Mouse (Mus musculus): ENCODE data around the gene 1700020D05Rik. TPM values are rescaled to one million over a fixed set of nuclear protein-coding genes. Genes with fewer than 3 reads are reported as not detected.

1700020D05Rik gene
- not detected in 2 replicates for polyA plus RNA-seq (2016; fragmentation: Nextera tagmentation; extraction: Ambion mirVana)

GRCm38 (mm10) chr19:5503687-5504086, at the start of gene 1700020D05Rik:
1700020D05Rik (minus strand) TSS chr19:5503787.
- no peak within 1 kb of the TSS for H3K27ac ChIP-seq
- WGBS: 44% methylated on average over 17 of the region's 17 CpGs
- peaks cover 3% of the 10 kb centered on the region; the same call in 1 of the 2 replicates for H3K4me1 ChIP-seq
- H3K36me3 ChIP-seq: peaks cover under 1% of the 10 kb centered on the region; the same call in 1 of the 2 replicates
- H3K27me3 ChIP-seq (ENCODE audit: low read depth, poor library complexity, severe bottlenecking): no peaks in the 10 kb centered on the region
- H3K9me3 ChIP-seq (replicated peaks): no peaks in the 10 kb centered on the region
- DNase-seq (ENCODE audit: low spot score): no peak
- no peak within 1 kb of the TSS for H3K4me3 ChIP-seq

- no peaks in the 10 kb centered on the region for H3K9me3 ChIP-seq (replicated peaks)
- 77% methylated on average over 4 of the region's 4 CpGs for WGBS
- H3K27me3 ChIP-seq (ENCODE audit: low read depth, poor library complexity, severe bottlenecking): peaks cover 8% of the 10 kb centered on the region; the same call in 1 of the 2 replicates
- no peaks in the 10 kb centered on the region for H3K36me3 ChIP-seq
- H3K27ac ChIP-seq: no peak overlapping the region
- peaks cover 6% of the 10 kb centered on the region; the same call in 1 of the 2 replicates for H3K4me1 ChIP-seq
- no peak overlapping the region for H3K4me3 ChIP-seq
- DNase-seq (ENCODE audit: low spot score): no peak
Measured at GRCm38 (mm10) chr19:5547471-5548056, 44.0 kb upstream of the 1700020D05Rik start.

- H3K27me3 ChIP-seq (ENCODE audit: low read depth, poor library complexity, severe bottlenecking): 0 out of 2 replicates have a peak, but pooled peaks cover 10% of the 10 kb centered on the region
- no peak for DNase-seq (ENCODE audit: low spot score)
- no peak overlapping the region for H3K4me3 ChIP-seq
- H3K36me3 ChIP-seq: no peaks in the 10 kb centered on the region
- no peak overlapping the region for H3K27ac ChIP-seq
- H3K4me1 ChIP-seq: peaks cover 6% of the 10 kb centered on the region; the same call in 1 of the 2 replicates
- no peaks in the 10 kb centered on the region for H3K9me3 ChIP-seq (replicated peaks)
- WGBS: 53% methylated on average over 11 of the region's 11 CpGs
Measured at GRCm38 (mm10) chr19:5544031-5544430, 40.4 kb upstream of the 1700020D05Rik start.

GRCm38 (mm10) chr19:5543362-5543761, 39.8 kb upstream of the 1700020D05Rik start:
- no peak for DNase-seq (ENCODE audit: low spot score)
- no peak overlapping the region for H3K4me3 ChIP-seq
- H3K9me3 ChIP-seq (replicated peaks): no peaks in the 10 kb centered on the region
- H3K27me3 ChIP-seq (ENCODE audit: low read depth, poor library complexity, severe bottlenecking): 0 out of 2 replicates have a peak, but pooled peaks cover 10% of the 10 kb centered on the region
- peaks cover 6% of the 10 kb centered on the region; the same call in 1 of the 2 replicates for H3K4me1 ChIP-seq
- no peaks in the 10 kb centered on the region for H3K36me3 ChIP-seq
- H3K27ac ChIP-seq: no peak overlapping the region
- WGBS: 88% methylated on average over 9 of the region's 9 CpGs

GRCm38 (mm10) chr19:5538786-5539185, 35.2 kb upstream of the 1700020D05Rik start:
- H3K27me3 ChIP-seq (ENCODE audit: low read depth, poor library complexity, severe bottlenecking): 0 out of 2 replicates have a peak, but pooled peaks cover 10% of the 10 kb centered on the region
- H3K4me1 ChIP-seq: no peaks in the 10 kb centered on the region
- WGBS: 78% methylated on average over 8 of the region's 8 CpGs
- H3K36me3 ChIP-seq: no peaks in the 10 kb centered on the region
- DNase-seq (ENCODE audit: low spot score): no peak
- no peak overlapping the region for H3K4me3 ChIP-seq
- H3K9me3 ChIP-seq (replicated peaks): no peaks in the 10 kb centered on the region
- H3K27ac ChIP-seq: no peak overlapping the region

GRCm38 (mm10) chr19:5532520-5532919, 28.9 kb upstream of the 1700020D05Rik start:
- DNase-seq (ENCODE audit: low spot score): no peak

GRCm38 (mm10) chr19:5530138-5530524, 26.5 kb upstream of the 1700020D05Rik start:
- 80% methylated on average over 7 of the region's 7 CpGs for WGBS
- H3K4me1 ChIP-seq: peaks cover 11% of the 10 kb centered on the region
- peaks cover 9% of the 10 kb centered on the region for H3K27me3 ChIP-seq (ENCODE audit: low read depth, poor library complexity, severe bottlenecking)
- H3K36me3 ChIP-seq: no peaks in the 10 kb centered on the region
- no peaks in the 10 kb centered on the region for H3K9me3 ChIP-seq (replicated peaks)
- no peak for DNase-seq (ENCODE audit: low spot score)
- H3K27ac ChIP-seq: no peak overlapping the region
- no peak overlapping the region for H3K4me3 ChIP-seq

More at GRCm38 (mm10) chr19:5532520-5532919, 28.9 kb upstream of the 1700020D05Rik start:
- peaks cover 11% of the 10 kb centered on the region for H3K4me1 ChIP-seq
- no peak overlapping the region for H3K4me3 ChIP-seq
- no peak overlapping the region for H3K27ac ChIP-seq
- H3K9me3 ChIP-seq (replicated peaks): no peaks in the 10 kb centered on the region
- 71% methylated on average over 8 of the region's 8 CpGs for WGBS
- peaks cover 9% of the 10 kb centered on the region for H3K27me3 ChIP-seq (ENCODE audit: low read depth, poor library complexity, severe bottlenecking)
- H3K36me3 ChIP-seq: no peaks in the 10 kb centered on the region

GRCm38 (mm10) chr19:5529325-5530137, 25.9 kb upstream of the 1700020D05Rik start:
- Histone ChIP-seq H3K4me1 (peaks cover 11% of the 10 kb centered on the region), H3K36me3 (no peaks in the 10 kb centered on the region), H3K9me3 (replicated peaks) (no peaks in the 10 kb centered on the region), H3K4me3 (peak overlapping the region; percentile 1; the same call in 1 of the 2 replicates), H3K27me3 (ENCODE audit: low read depth, poor library complexity, severe bottlenecking) (peaks cover 9% of the 10 kb centered on the region), H3K27ac (no peak overlapping the region)
- peak; percentile 99 for DNase-seq (ENCODE audit: low spot score)
- 19% methylated on average over 20 of the region's 20 CpGs for WGBS

GRCm38 (mm10) chr19:5525204-5525603, 21.6 kb upstream of the 1700020D05Rik start:
- Histone ChIP-seq H3K9me3 (replicated peaks) (no peaks in the 10 kb centered on the region), H3K27ac (no peak overlapping the region), H3K36me3 (no peaks in the 10 kb centered on the region), H3K4me1 (peaks cover 4% of the 10 kb centered on the region), H3K27me3 (ENCODE audit: low read depth, poor library complexity, severe bottlenecking) (peaks cover 3% of the 10 kb centered on the region; the same call in 1 of the 2 replicates), H3K4me3 (no peak overlapping the region)
- WGBS: 73% methylated on average over 5 of the region's 5 CpGs
- no peak for DNase-seq (ENCODE audit: low spot score)

GRCm38 (mm10) chr19:5518721-5519120, 15.1 kb upstream of the 1700020D05Rik start:
- Histone ChIP-seq H3K27ac (no peak overlapping the region), H3K36me3 (no peaks in the 10 kb centered on the region), H3K4me1 (0 out of 2 replicates have a peak, but pooled peaks cover 2% of the 10 kb centered on the region), H3K4me3 (no peak overlapping the region), H3K9me3 (replicated peaks) (no peaks in the 10 kb centered on the region), H3K27me3 (ENCODE audit: low read depth, poor library complexity, severe bottlenecking) (no peaks in the 10 kb centered on the region)
- no peak for DNase-seq (ENCODE audit: low spot score)
- 86% methylated on average over 3 of the region's 3 CpGs for WGBS

- no peak for DNase-seq (ENCODE audit: low spot score)
- Histone ChIP-seq H3K27ac (no peak overlapping the region), H3K36me3 (no peaks in the 10 kb centered on the region), H3K4me3 (no peak overlapping the region), H3K27me3 (ENCODE audit: low read depth, poor library complexity, severe bottlenecking) (no peaks in the 10 kb centered on the region), H3K4me1 (0 out of 2 replicates have a peak, but pooled peaks cover 2% of the 10 kb centered on the region), H3K9me3 (replicated peaks) (no peaks in the 10 kb centered on the region)
- 81% methylated on average over 8 of the region's 8 CpGs for WGBS
Measured at GRCm38 (mm10) chr19:5516906-5517505, 13.4 kb upstream of the 1700020D05Rik start.

GRCm38 (mm10) chr19:5515840-5516777, 12.5 kb upstream of the 1700020D05Rik start:
- 85% methylated on average over 7 of the region's 7 CpGs for WGBS

More at GRCm38 (mm10) chr19:5515840-5516777, 12.5 kb upstream of the 1700020D05Rik start:
- Histone ChIP-seq H3K4me1 (peaks cover 5% of the 10 kb centered on the region), H3K4me3 (no peak overlapping the region), H3K27me3 (ENCODE audit: low read depth, poor library complexity, severe bottlenecking) (no peaks in the 10 kb centered on the region), H3K9me3 (replicated peaks) (no peaks in the 10 kb centered on the region), H3K27ac (no peak overlapping the region), H3K36me3 (no peaks in the 10 kb centered on the region)
- no peak for DNase-seq (ENCODE audit: low spot score)
